Mouse (Mus musculus) midbrain, embryonic 13.5 days (tissue): ENCODE data around the gene Serpina3f. TPM values are rescaled to one million over a fixed set of nuclear protein-coding genes. Genes with fewer than 3 reads are reported as not detected.
"Not testable (repeated sequence)": the region's sequence is repeated elsewhere in the genome, so short reads cannot be mapped to it uniquely, and the experiment has no call there.

Experiments used
- ATAC-seq: fragments of 200-750 bp; cut with Nextera tagmentation; 2 replicates; pipeline ENCODE4 v1.8.0; 2017; ENCODE audit warnings: mild to moderate bottlenecking, moderate TSS enrichment, moderate library complexity
- H3K27ac ChIP-seq: fragments of 300-500 bp; sonication (generic); 2 replicates; pipeline ENCODE4 v1.5.1; 2015; ENCODE audit warnings: inconsistent platforms, mild to moderate bottlenecking, moderate library complexity
- H3K27me3 ChIP-seq: fragments of 300-500 bp; sonication (generic); 2 replicates; pipeline ENCODE4 v1.6.1; 2015; ENCODE audit warnings: mild to moderate bottlenecking, inconsistent platforms
- H3K36me3 ChIP-seq: fragments of 300-500 bp; sonication (generic); 2 replicates; pipeline ENCODE4 v1.6.1; 2015; ENCODE audit warnings: mild to moderate bottlenecking, inconsistent platforms
- H3K4me1 ChIP-seq: fragments of 300-500 bp; sonication (generic); replicated peaks from 2 replicates; pipeline ENCODE4 v1.6.1; 2015; ENCODE audit warnings: inconsistent platforms
- H3K4me2 ChIP-seq: fragments of 300-500 bp; sonication (generic); replicated peaks from 2 replicates; pipeline ENCODE4 v1.6.1; 2015; ENCODE audit warnings: moderate library complexity, mild to moderate bottlenecking, inconsistent platforms
- H3K4me3 ChIP-seq: fragments of 300-500 bp; sonication (generic); replicated peaks from 2 replicates; pipeline ENCODE4 v1.5.1; 2015; ENCODE audit warnings: mild to moderate bottlenecking, inconsistent platforms
- H3K9ac ChIP-seq: fragments of 300-500 bp; sonication (generic); replicated peaks from 2 replicates; pipeline ENCODE4 v1.6.1; 2015; ENCODE audit warnings: mild to moderate bottlenecking, inconsistent platforms
- H3K9me3 ChIP-seq: fragments of 300-500 bp; sonication (generic); 2 replicates; pipeline ENCODE4 v1.6.1; 2016; ENCODE audit warnings: mild to moderate bottlenecking, inconsistent platforms
- WGBS: fragments of 180-500 bp; shearing (Covaris S2); methylation state at CpG from one replicate; pipeline ENCODE4 v1.1.7; 2015; 5-methylcytosine and 5-hydroxymethylcytosine counted together
- polyA plus RNA-seq: library from polyadenylated mRNA; unstranded; fragments of >200 nt; fragmentation: Nextera tagmentation; extraction: Ambion mirVana; gene quantifications from 2 replicates; pipeline ENCODE4 v1.2.1, GENCODE M21; 2015

Serpina3f gene
- polyA plus RNA-seq, 1 experiment from 2014 or later, result 0.07 TPM

DNA sequence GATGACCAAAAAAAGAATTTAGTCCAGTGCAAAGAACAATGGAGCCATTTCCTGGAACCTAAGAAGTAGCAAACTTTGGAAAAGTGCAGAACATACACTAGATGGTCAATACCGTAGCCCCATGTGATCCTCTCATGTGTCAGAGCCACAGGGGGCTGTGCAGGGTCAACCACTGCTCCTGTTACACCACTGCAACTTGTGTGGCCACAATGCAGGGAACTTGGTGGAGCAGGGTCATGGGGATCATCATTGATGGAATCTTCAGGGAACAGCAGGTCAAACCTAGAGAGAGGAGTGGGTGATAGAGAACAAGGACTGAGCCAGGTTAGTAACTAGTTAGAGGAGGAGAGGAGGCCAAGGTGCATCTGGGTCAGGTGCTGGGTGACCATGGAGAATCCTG lies 7.3 kb downstream of the Serpina3f start:
- H3K9ac ChIP-seq, result no peak overlapping the region
- no peaks in the 10 kb centered on the region for H3K4me1 ChIP-seq
- H3K27me3 ChIP-seq, result no peaks in the 10 kb centered on the region
- no peak overlapping the region for H3K4me2 ChIP-seq
- no peak overlapping the region for H3K4me3 ChIP-seq
- 92% methylated on average over 1 of the region's 1 CpGs for whole genome bisulfite sequencing
- H3K27ac ChIP-seq, result no peak overlapping the region
- no peak for ATAC-seq
- H3K36me3 ChIP-seq, result no peaks in the 10 kb centered on the region
- H3K9me3 ChIP-seq, result no peaks in the 10 kb centered on the region

DNA sequence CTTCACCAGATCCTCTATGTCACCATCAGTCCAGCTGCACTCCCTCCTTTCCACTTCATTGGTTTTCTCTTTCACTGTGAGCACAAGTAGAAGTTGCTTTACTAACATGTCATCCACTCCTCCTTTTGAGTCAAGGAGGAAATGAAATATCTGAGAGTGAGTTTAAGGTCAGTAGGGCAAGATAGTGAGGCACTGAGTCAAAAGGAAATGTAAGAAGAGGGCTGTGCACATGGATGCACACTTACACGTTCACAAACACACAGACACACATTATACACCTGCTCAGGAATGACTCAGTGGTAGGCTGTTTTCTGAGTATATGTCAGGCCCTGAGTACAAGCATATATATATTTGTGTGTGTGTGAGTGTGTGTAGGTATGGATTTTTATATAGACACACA lies 9.3 kb downstream of the Serpina3f start:
- Histone ChIP-seq H3K27ac (no peak overlapping the region), H3K9me3 (no peaks in the 10 kb centered on the region), H3K36me3 (no peaks in the 10 kb centered on the region), H3K4me2 (no peak overlapping the region), H3K4me1 (no peaks in the 10 kb centered on the region), H3K4me3 (no peak overlapping the region), H3K27me3 (no peaks in the 10 kb centered on the region), H3K9ac (no peak overlapping the region)
- no peak for ATAC-seq
- WGBS, result 82% methylated on average over 1 of the region's 1 CpGs

DNA sequence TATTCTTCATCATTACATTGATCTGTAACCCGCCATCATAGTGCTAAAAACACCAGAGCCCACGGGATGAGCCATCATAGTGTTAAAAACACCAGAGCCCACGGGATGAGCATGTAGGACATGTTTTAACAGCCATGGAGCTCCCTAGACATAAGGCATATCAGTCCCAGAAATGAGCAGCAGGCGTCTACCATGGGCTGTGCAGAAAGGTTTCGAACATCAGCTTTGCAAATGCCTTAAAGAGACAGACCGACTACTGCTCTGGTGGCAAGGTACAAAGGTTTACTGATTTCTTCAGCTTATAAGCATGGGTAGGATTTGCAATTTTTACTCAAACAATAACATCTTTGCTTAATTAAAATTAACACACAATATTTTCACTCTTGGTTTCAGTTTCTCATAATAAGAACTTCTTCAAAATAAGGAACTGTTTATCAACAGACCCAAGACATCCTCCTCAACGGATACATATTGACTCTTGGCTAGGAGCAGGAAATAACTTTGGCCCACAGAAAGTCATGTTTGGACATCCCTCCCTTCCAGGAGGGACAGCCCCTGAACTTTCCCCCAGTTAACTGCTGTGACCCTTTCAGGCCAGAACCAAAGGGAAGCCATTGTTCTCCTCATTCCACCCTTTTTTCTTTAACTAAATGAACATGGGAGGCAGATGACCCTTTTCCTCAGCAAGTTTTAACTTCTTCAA lies 10.4 kb downstream of the Serpina3f start:
- no peak overlapping the region for H3K4me3 ChIP-seq
- H3K9me3 ChIP-seq, result no peaks in the 10 kb centered on the region
- no peak for ATAC-seq
- H3K4me2 ChIP-seq, result no peak overlapping the region
- H3K9ac ChIP-seq, result no peak overlapping the region
- no peaks in the 10 kb centered on the region for H3K4me1 ChIP-seq
- 78% methylated on average over 7 of the region's 7 CpGs for WGBS
- no peaks in the 10 kb centered on the region for H3K36me3 ChIP-seq
- no peak overlapping the region for H3K27ac ChIP-seq
- no peaks in the 10 kb centered on the region for H3K27me3 ChIP-seq

DNA sequence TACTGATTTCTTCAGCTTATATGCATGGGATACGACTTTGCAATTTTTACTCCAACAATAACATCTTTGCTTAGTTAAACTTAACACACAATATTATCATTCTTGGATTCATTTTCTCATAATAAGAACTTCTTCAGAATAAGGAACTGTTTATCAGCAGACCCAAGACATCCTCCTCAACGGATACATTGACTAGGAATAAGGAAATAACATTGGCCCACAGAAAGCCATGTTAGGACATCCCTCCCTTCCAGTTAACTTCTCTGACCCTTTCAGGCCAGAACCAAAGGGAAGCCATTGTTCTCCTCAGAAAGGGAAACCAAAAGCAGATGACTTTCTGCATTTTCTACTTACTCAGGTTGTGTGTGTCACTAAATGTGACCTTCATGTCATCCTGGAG lies 16.4 kb downstream of the Serpina3f start:
- no peak overlapping the region for H3K4me2 ChIP-seq
- no peak overlapping the region for H3K4me3 ChIP-seq
- 77% methylated on average over 2 of the region's 2 CpGs for WGBS
- H3K4me1 ChIP-seq, result no peaks in the 10 kb centered on the region
- no peak for ATAC-seq
- H3K9ac ChIP-seq, result no peak overlapping the region
- H3K27ac ChIP-seq, result no peak overlapping the region
- H3K9me3 ChIP-seq, result no peaks in the 10 kb centered on the region
- H3K27me3 ChIP-seq, result no peaks in the 10 kb centered on the region
- H3K36me3 ChIP-seq, result no peaks in the 10 kb centered on the region

DNA sequence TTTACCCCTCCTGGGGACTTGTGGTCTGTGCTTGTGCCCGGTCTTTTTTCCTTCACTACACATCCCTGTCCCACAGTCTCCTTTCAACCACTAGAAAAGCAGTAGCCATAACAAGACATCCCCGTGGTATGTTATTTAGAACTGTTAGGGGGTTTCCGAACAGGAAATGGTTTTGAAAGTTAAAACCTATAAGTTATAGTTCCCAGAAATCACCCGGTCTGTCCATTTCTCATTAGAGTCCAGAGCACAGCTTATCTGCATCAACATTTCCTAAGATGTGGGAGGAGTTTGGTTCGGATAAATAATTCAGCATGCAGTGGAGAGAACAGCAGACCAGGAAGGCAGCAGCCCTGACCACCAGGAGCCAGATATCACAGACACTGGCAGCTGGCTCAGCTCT lies 21.6 kb downstream of the Serpina3f start, which contains the start of gene Serpina3g:
Gene Serpina3g (plus strand): TSS at position 331 of the 400 bp plus-strand sequence.
- no peak for ATAC-seq
- Histone ChIP-seq H3K4me2 (no peak within 1 kb of the TSS), H3K4me3 (no peak within 1 kb of the TSS), H3K36me3 (no peaks in the 10 kb centered on the region), H3K9me3 (no peaks in the 10 kb centered on the region), H3K9ac (no peak within 1 kb of the TSS), H3K27ac (no peak within 1 kb of the TSS), H3K27me3 (no peaks in the 10 kb centered on the region), H3K4me1 (no peaks in the 10 kb centered on the region)
- 81% methylated on average over 5 of the region's 5 CpGs for WGBS

DNA sequence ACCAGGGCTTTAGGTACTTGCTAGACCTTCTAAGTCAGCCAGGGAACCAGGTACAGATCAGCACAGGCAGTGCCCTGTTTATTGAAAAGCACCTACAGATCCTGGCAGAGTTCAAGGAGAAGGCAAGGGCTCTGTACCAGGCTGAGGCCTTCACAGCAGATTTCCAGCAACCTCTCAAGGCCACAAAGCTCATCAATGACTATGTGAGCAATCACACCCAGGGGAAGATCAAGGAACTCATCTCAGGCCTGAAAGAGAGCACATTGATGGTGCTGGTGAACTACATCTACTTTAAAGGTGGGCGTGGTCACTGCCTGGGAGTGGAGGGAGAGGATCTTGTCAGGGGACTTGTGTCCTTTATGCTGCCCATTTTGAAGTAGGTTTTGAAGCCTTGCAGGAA lies 23.7 kb downstream of the Serpina3f start:
- not testable (repeated sequence) for H3K4me1 ChIP-seq, H3K36me3 ChIP-seq, ATAC-seq, H3K4me2 ChIP-seq, H3K27me3 ChIP-seq, H3K9ac ChIP-seq, H3K9me3 ChIP-seq, H3K4me3 ChIP-seq, H3K27ac ChIP-seq
- WGBS, result 90% methylated on average over 1 of the region's 1 CpGs

DNA sequence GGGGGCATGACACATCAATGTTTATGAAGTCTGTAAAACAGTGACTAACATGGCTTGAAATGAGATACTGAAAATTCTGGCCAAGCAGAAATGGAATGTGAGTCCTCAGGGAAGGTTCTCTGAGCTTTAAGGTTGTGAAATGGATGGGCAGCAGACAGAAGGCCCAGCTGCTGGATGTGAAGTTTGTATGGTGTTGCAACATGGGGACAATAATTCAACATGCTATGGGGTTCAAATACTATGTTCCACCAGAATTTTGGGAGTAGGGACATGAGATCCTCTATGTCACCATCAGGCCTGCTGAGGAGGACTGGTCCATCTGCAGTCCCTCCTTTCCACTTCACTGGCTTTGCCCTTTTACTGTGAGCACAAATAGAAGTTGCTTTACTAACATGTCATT lies 29.0 kb downstream of the Serpina3f start:
- H3K4me3 ChIP-seq, result no peak overlapping the region
- no peaks in the 10 kb centered on the region for H3K36me3 ChIP-seq
- H3K27me3 ChIP-seq, result no peaks in the 10 kb centered on the region
- ATAC-seq, result no peak
- H3K4me2 ChIP-seq, result no peak overlapping the region
- H3K4me1 ChIP-seq, result peaks cover 16% of the 10 kb centered on the region
- no peaks in the 10 kb centered on the region for H3K9me3 ChIP-seq
- no peak overlapping the region for H3K9ac ChIP-seq
- no peak overlapping the region for H3K27ac ChIP-seq

DNA sequence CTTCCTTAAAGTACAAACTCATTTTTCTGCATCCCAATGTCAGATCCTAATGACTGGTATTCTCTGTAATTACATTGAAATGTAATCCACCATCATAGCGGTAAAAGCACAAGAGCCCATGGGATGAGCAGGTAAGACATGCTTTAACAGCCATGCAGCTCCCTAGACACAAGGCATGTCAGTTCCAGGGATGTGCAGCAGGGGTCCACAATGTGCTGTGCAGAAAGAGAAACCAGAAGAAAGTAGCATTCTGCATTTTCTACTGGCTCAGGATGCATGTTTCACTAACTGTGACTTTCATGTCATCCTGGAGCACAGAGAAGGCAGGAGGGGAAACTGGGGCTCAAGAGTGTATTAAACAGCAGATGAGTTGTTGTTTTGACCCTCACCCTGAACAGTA lies 30.7 kb downstream of the Serpina3f start:
- H3K36me3 ChIP-seq, result no peaks in the 10 kb centered on the region
- no peak overlapping the region for H3K27ac ChIP-seq
- H3K4me2 ChIP-seq, result no peak overlapping the region
- WGBS, result 82% methylated on average over 1 of the region's 1 CpGs
- peaks cover 18% of the 10 kb centered on the region for H3K4me1 ChIP-seq
- no peaks in the 10 kb centered on the region for H3K9me3 ChIP-seq
- no peaks in the 10 kb centered on the region for H3K27me3 ChIP-seq
- H3K9ac ChIP-seq, result no peak overlapping the region
- ATAC-seq, result no peak
- H3K4me3 ChIP-seq, result no peak overlapping the region

DNA sequence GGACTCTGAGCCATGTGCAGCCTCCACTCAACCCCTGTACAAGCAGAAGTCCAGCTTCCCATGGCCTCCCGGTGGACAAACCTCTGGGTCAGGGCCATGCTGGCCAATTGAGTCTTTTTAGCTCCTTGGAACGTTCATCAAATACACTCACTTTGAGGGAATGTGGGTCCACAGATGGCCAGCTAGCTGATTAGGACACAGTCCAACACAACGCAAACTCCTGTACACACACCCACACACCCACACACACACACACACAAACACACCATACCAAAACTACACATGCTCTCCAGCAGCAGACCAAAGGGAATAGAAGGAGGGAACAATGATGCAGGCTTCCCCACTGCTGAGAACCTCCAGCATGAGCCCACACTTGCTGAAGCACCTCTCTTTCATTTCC lies 31.3 kb downstream of the Serpina3f start:
- Histone ChIP-seq H3K36me3 (no peaks in the 10 kb centered on the region), H3K9me3 (no peaks in the 10 kb centered on the region), H3K4me1 (peaks cover 18% of the 10 kb centered on the region), H3K4me3 (no peak overlapping the region), H3K27me3 (no peaks in the 10 kb centered on the region), H3K27ac (no peak overlapping the region), H3K9ac (no peak overlapping the region), H3K4me2 (no peak overlapping the region)
- 77% methylated on average over 3 of the region's 3 CpGs for WGBS
- ATAC-seq, result no peak

DNA sequence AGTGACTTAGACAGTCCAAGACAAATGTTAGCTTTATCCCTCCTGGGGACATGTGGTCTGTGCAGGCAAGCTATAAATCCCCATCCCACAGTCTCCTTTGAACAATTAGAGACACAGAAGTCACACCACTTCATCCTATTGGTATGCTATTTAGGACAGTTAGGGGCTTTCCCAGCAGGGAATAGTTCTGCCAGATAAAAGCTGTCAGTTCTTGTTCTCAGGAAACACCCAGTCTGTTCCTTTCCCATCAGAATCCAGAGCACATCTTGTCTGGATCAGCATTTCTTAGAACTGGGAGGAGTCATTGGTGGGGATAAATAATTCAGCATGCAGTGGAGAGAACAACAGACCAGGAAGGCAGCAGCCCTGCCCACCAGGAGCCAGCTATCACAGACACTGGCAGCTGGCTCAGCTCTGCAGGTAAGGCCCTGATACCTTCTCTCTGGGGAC lies 33.2 kb downstream of the Serpina3f start:
- H3K36me3 ChIP-seq, result no peaks in the 10 kb centered on the region
- H3K27ac ChIP-seq, result peak overlapping the region; percentile 37; the same call in 1 of the 2 replicates
- peaks cover 18% of the 10 kb centered on the region for H3K4me1 ChIP-seq
- peak; percentile 81 for ATAC-seq
- H3K4me3 ChIP-seq, result no peak overlapping the region
- no peaks in the 10 kb centered on the region for H3K27me3 ChIP-seq
- H3K9me3 ChIP-seq, result no peaks in the 10 kb centered on the region
- H3K4me2 ChIP-seq, result no peak overlapping the region
- H3K9ac ChIP-seq, result no peak overlapping the region

DNA sequence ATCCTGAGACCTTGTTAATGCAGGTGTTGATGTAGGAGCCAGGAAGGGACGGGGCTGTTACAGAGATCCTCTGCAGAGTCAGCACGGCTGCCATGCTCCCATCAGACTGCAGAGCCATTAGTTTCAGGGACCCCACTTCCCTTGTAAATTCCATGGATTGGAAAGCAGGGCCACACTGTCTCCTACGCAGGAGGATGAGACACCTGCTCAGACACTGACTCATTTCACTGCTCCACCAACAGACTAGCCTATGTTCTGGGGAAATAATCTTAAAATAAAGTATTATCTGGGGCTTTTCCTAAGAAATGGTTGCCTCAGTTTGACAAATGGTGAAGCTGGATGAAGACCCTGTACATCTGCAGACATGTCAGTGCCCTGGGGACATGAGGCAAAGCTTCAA lies 33.9 kb downstream of the Serpina3f start:
- no peak overlapping the region for H3K9ac ChIP-seq
- H3K4me3 ChIP-seq, result no peak overlapping the region
- H3K27me3 ChIP-seq, result no peaks in the 10 kb centered on the region
- H3K4me1 ChIP-seq, result peaks cover 18% of the 10 kb centered on the region
- no peak overlapping the region for H3K4me2 ChIP-seq
- WGBS, result 80% methylated on average over 3 of the region's 3 CpGs
- ATAC-seq, result 0 out of 2 replicates have a peak, but pooled peaks have one; percentile 5
- no peak overlapping the region for H3K27ac ChIP-seq
- no peaks in the 10 kb centered on the region for H3K36me3 ChIP-seq
- H3K9me3 ChIP-seq, result no peaks in the 10 kb centered on the region

DNA sequence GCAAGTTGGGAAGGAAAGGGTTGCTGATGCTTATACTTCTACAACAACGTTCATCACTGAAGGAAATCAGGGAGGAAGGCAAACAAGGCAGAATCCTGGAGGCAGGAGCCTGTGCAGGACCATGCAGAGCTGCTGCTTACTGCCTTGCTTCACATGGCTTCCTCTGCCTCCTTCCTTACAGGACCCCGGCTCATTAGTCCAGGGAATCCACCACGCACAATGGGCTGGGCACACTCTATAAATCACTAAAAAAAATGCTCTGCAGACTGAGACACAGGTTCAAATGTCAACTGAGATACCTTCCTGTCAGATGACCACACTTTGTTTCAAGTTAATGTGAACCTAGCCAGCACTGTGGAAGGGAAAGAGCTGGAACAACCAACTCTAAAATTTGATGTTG lies 46.7 kb downstream of the Serpina3f start:
- Histone ChIP-seq H3K4me3 (no peak overlapping the region), H3K36me3 (no peaks in the 10 kb centered on the region), H3K27ac (no peak overlapping the region), H3K9me3 (no peaks in the 10 kb centered on the region), H3K9ac (no peak overlapping the region), H3K4me1 (peaks cover 6% of the 10 kb centered on the region; the same call in 1 of the 2 replicates), H3K4me2 (no peak overlapping the region), H3K27me3 (no peaks in the 10 kb centered on the region)
- ATAC-seq, result no peak
- 75% methylated on average over 3 of the region's 3 CpGs for WGBS

DNA sequence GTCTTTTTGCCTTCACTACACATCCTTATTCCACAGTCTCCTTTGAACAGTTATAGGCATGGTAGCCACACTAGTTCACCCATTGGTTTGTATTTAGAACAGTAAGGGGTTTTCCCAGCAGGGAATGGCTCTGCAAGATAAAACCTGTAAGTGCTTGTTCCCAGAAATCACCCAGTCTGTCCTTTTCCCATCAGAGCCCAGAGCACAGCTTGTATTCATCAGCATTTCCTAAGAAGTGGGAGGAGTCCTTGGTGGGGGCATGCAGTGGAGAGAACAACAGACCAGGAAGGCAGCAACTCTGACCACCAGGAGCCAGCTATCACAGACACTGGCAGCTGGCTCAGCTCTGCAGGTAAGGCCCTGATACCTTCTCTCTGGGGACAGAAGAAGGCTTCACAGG lies 48.5 kb downstream of the Serpina3f start, which contains the start of gene Serpina3i:
Gene Serpina3i (plus strand): TSS at position 260 of the 400 bp plus-strand sequence.
- no peak within 1 kb of the TSS for H3K27ac ChIP-seq
- no peak within 1 kb of the TSS for H3K4me3 ChIP-seq
- no peak within 1 kb of the TSS for H3K4me2 ChIP-seq
- no peaks in the 10 kb centered on the region for H3K27me3 ChIP-seq
- peaks cover 6% of the 10 kb centered on the region; the same call in 1 of the 2 replicates for H3K4me1 ChIP-seq
- no peak within 1 kb of the TSS for H3K9ac ChIP-seq
- H3K36me3 ChIP-seq, result no peaks in the 10 kb centered on the region
- no peak for ATAC-seq
- no peaks in the 10 kb centered on the region for H3K9me3 ChIP-seq
